Mouse (Mus musculus): ENCODE data around the gene Pias4.
A peak's percentile ranks its signal among the peaks of the same experiment; 100 is the strongest.
"Not testable (repeated sequence)": the region's sequence is repeated elsewhere in the genome, so short reads cannot be mapped to it uniquely, and the experiment has no call there.

The Pias4 gene

DNA sequence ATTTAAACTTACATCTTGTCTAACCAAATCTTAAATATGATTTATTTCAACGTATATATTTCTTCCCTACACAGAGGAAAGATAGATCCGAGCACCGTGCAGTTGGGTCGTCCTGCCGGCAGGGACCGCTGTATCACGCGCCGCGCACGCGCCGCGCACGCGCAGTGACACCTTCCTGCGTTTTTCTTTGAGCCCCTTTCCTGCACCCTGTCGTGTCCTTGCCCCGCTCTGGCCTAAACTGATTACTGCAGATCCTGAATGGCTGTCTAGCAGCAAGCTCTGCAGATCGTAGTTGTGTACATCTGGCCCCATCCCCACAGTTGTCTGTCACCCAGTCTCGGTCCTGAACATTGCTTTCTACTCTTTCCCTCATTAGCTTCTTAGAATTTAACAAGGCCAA, 5.4 kb upstream of the Pias4 start:
- DNase-seq (ENCODE audit: low read depth, low spot score), result peak; percentile 76

DNA sequence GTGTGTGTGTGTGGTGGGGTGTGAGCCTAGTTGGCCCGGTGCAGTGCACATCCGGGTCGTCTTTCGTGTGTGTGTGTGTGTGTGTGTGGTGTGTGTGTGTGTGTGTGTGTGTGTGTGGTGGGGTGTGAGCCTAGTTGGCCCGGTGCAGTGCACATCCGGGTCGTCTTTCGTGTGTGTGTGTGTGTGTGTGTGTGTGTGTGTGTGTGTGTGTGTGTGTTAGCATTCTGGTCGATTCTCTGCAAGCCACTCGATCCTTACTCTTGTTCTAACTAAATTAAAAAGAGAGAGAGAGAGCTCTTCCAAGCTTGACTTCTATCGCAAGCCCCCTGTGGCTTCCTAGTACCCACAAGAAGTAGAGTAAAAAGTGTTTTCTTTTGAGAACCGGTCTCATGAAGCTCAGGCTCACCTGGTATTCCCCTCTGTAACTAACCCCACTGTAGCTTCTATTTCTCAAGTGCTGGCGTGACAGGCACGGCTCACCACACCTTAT, 1.7 kb upstream of the Pias4 start:
- DNase-seq (ENCODE audit: low read depth, low spot score), result not testable (repeated sequence)

DNA sequence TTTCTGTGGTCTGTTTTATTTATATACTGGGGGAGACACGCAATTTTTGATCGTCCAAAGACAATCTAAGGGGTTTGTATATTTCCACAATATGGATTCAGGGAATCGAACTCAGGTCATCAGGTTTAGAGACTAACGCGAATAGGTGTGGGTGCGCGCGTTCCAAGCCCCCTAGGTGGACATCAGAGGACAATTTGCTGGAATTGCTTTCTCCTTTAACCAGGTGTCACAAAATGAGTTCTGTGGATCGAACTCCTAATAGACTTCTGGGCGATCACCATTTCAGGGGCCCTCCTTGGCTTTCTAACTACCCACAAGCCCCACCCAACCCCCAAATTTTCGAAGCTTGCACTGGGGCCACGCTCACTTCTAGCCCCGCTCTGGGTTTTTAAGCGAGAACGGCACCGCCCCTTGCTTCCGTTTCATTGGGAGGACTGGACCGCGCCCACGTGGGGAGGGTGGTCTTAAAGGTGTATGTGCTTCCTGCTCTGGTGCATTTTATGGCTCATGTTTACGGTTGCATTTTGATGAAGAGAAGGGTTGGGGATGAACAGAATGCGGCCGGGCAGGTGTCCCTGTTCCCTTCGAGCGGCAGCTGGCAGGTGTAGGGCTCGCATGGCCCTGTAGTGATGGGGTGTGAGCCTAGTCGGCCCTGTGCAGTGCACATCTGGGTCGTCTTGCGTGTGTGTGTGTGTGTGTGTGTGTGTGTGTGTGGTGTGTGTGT, 960 bp upstream of the Pias4 start:
- peak; percentile 70 for DNase-seq (ENCODE audit: low read depth, low spot score)

DNA sequence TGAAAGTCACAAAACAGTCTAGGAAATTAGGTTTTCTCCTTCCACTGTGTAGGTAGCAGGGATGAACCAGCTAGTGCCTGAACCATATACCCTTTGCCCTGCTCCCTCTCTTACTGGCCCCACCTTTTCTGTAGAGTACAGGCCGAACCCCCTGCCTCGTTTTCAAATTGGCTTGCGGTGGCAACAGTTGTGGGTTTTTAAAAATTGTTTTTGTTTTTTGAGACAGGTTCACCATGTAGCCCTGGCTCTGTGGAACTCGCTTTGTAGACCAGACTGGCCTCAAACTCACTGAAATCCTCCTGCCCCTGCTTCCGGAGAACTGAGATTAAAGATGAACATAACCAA, 336 bp upstream of the Pias4 start:
- no peak for DNase-seq (ENCODE audit: low read depth, low spot score)

DNA sequence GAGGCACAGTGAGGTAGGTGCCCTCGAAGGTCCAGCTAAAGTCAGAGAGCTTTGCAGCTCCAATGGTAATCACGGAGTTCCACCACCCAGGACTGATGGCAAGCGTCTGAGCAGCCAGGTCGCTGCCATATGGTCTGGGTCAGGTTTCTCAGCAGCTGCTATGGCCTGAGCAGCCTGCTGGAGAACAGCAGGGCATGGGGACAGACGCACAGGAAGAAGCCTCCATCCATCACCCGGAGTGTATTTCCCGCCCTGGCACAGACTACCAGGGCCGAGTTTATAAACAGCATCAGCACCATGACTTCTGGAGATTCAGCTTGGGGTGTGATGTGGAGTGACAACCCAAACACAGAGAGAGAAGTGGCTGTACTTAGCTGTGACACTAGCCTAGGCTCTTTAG, 2.6 kb downstream of the Pias4 start:
- DNase-seq (ENCODE audit: low read depth, low spot score), result no peak

DNA sequence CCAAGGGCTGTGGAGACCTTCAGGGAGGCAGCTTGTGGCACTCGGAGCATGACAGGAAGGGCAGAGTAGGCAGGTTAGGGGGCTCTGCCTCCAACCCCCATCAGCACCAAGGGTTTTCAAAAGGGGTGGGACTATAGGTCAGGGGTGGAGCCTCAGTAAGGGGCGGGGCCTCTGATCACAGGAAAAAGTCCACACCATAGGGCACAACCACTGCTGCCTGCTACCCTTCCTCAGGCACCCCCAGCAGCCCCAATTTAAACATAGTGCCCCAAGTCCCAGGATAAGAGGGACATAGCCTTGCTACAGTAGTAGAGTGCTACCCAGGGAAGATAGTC, 5.4 kb downstream of the Pias4 start:
- no peak for DNase-seq (ENCODE audit: low read depth, low spot score)

DNA sequence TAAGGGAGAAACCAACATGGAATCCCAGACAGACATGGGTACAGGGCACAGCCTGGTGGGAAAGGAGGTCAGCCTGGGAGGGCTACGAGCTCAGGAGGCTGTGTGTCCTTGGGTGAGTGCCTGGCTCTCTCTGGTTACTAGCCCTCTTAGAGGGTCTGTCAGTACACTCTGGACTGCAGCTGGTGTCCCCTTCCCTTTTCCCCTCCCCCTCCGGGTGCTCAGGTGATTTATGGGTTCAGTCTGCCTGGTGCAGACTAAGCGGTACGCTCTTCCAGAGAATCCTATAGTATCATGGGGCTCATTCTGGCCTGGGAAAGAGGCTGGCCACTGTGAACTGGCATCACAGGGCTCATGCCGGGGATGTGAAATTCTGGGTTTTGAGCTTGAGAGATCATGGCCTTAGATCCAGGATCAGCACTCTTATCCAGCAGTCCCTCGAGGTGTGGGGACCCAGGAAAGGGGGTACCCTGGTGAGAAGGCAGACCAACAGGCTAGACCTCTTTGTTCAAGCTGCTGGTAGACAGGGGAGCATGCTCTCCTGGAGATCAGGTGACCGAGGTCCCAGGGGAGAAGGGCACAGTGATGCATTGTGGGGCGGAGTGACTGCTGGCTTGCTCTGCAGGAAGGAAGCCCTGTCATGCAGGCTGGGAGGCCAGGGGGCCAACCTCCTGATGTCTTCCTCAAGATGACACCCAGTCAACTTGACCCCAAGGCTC, 6.0 kb downstream of the Pias4 start:
- no peak for DNase-seq (ENCODE audit: low read depth, low spot score)

DNA sequence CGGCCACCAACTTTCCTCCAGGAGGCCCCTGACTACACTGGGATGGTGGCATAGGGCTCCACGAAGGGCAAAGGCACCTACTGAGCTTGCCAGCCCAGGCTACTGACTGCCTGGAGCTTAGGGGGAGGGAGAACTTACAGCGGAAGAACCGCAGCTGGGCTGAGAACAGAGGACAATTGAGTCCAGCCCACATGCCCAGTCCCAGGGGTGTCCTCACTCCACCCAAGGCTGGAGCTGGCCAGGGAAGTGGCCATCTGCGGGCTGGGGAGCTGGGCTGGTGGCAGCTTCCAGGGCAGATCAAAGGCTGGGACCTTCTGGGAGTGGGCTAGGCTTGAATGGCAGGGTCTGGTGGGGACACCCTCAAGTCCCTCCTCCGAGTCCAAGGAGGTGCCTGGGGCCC, 13.0 kb downstream of the Pias4 start:
- no peak for DNase-seq (ENCODE audit: low read depth, low spot score)

DNA sequence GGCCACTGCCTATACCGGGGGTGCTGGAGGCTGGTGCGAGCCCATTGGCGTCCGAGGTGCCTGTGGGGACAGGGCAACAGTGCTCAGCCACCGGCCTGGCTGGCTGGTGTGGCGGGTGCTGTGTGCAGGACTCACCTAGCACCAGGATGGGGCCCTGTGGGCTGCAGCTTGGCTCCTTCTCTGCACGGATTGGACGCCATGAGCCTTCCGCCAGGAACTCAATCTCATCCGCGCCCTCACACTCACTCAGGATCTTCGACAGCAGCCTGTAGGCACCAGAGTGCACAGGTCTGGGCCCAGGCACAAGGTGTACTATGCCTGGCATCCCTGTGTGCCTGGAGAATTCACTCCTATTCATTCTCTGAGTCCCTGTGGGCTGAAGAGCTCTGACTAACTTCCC, 13.4 kb downstream of the Pias4 start:
- no peak for DNase-seq (ENCODE audit: low read depth, low spot score)

DNA sequence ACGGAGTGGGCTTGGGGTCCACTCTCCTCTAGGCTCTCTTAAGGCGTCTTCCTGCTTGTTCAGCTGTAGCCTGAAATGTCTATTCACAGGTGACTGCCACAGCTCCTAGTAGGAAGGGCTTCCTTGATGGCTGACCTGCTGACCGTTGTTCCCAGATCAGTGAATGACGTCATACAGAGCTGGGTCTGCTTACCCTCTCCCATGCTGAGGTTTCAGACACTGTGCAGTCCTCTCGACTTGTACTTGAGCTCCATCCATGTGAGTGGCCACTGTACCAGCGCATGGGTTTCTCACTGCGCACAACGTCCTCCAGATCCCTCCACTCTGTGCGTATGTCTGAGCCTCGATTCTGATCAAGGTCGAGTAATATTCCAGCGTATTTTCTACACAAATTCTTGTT, 15.1 kb downstream of the Pias4 start:
- no peak for DNase-seq (ENCODE audit: low read depth, low spot score)

DNA sequence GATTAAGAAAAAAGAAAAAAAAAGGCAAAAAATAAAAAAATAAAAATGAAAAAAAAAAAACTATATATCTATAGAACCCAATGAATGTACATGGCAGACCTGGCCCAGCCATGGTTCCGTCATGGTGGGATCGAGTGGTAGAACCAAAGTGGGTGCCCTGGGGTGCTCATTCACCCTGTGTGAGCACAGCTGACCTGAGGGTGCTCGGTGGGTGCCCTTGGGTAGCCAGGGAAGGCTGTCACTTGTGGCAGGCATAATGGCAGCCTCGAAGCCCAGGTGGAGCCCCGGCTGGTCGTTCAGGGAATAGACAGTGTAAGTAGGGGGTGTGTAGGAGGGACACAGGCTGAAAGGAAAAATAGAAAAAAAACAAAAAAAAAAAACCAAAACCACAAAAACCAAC, 16.5 kb downstream of the Pias4 start:
- DNase-seq (ENCODE audit: low read depth, low spot score), result no peak

DNA sequence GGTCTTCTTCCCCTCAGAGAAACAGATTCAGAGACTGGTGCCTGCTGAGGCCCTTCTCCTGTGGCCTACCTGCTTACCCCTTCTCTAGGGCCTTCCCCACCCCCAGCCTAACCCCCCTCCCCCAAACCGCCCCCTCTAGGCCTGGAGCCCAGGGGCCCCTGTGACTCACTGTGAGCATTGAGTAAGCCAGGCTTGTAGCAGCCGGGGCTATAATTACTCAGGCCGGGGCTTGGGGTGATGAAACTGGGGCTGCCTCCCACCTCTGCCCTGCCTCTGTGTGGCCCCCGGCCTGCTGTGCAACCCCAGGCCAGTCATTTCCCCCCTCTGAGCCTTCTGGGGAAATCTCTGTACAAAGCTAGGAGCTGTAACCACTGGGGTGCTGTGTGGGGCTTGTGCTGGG, 21.4 kb downstream of the Pias4 start:
- no peak for DNase-seq (ENCODE audit: low read depth, low spot score)

DNA sequence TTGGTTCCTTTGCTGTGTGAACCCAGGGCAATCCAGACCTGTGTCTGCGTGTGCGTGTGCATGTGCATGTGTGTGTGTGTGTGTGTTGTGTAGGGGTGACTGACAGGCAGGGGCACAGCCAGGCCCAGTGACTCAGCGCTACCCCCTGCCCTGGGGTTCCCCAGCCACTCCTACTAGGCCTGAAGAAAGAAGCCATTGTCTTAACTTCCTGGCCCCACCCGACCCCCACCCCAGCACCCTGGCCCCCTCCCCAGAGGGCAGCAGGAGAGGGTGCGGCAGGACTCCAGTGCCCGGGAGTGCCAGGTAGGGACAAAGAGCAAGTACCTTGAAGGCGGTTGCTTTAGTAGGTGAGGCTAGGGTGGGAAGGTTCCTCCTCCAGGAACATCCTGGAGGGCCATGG, 21.9 kb downstream of the Pias4 start:
- no peak for DNase-seq (ENCODE audit: low read depth, low spot score)

DNA sequence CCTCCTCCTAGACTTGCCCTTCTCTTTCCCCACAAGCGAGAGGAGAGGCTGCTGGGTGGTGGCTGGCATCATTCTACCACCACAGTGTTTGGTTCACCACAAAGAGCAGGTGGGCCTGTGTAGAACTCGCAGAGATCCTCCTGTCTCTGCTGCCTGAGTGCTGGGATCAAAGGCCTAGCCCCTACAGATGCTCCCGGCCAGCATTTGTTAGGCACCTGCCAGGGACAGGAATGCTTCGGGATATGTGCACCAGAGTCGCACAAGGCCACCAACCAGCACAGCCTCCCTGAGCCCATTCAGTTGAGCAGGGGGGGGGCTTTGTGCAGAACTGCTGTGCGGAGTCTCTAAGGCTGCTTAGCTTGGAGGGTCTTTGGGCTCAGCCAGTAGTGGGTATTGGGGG, 22.4 kb downstream of the Pias4 start:
- no peak for DNase-seq (ENCODE audit: low read depth, low spot score)

DNA sequence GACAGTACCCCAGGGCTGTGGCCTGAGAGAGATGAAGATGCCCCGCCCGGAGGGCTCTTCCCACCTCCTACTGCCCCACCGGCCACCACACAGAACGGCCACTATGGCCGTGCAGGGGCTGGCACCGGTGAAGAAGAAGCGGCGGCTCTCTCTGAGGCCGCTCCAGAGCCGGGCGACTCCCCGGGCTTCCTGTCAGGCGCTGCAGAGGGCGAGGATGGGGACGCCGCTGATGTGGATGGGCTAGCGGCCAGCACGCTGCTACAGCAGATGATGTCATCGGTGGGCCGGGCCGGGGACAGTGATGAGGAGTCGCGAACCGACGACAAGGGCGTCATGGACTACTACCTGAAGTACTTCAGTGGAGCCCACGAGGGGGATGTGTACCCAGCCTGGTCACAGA, 23.1 kb downstream of the Pias4 start:
- no peak for DNase-seq (ENCODE audit: low read depth, low spot score)

DNA sequence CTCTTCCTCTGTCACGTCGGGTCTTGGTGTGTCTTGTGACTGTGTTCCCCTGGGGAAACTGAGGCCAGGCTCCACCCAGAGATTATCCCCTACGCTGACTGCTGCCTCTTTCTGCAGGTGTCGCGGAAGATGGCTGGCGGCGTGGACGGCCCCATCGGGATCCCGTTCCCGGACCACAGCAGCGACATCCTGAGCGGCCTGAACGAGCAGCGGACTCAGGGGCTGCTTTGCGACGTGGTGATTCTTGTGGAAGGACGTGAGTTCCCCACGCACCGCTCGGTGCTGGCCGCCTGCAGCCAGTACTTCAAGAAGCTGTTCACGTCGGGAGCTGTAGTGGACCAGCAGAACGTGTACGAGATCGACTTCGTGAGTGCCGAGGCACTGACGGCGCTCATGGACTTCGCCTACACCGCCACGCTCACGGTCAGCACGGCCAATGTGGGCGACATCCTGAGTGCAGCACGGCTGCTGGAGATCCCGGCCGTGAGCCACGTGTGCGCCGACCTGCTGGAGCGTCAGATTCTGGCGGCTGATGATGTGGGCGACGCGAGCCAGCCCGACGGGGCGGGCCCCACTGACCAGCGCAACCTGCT, 23.8 kb downstream of the Pias4 start:
- no peak for DNase-seq (ENCODE audit: low read depth, low spot score)

DNA sequence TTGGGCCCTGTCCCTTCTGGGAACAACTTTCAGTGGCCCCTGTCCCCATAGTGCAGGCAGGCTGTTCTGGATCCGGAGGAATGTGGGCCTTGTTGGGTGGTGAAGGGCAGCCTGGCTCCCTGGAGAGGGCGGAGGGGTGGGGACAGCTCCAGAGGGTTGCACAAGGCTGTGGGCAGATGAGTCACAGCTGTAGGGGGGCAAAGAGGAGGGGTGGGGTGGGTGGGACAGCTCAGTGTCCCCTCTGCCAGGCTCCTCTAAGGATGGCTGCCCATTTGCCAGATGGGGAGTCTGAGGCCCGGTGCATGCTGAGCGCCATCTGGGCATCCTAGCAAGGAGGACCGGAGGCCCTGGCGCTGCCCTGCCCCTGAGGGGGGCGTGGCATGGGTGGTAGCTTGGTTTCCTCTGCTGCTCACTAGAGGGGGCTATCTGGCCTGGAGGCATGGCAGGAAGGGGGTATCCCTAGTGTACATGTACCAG, 24.5 kb downstream of the Pias4 start:
- DNase-seq (ENCODE audit: low read depth, low spot score), result no peak

DNA sequence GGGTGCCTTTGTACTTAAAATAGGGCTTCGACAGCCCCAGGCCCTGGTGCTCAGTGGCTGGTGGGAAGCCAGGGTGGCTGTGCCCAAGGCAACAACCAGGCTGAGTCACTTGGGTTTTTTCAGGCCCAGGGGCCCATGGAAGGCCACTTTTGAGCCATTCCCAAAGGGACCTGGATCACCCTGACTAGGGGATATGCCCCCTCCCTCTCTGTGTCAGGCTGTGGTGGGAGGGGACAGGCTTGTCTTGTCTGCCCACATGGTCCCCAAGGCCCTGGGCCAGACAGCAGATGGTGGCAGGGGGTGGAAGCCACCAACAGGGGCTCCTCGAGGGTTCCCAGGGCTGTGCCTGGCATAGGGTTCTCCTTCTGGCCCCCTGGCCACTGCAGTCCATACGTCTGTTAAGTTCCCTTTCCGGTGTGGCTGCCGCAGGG, 25.2 kb downstream of the Pias4 start:
- no peak for DNase-seq (ENCODE audit: low read depth, low spot score)

DNA sequence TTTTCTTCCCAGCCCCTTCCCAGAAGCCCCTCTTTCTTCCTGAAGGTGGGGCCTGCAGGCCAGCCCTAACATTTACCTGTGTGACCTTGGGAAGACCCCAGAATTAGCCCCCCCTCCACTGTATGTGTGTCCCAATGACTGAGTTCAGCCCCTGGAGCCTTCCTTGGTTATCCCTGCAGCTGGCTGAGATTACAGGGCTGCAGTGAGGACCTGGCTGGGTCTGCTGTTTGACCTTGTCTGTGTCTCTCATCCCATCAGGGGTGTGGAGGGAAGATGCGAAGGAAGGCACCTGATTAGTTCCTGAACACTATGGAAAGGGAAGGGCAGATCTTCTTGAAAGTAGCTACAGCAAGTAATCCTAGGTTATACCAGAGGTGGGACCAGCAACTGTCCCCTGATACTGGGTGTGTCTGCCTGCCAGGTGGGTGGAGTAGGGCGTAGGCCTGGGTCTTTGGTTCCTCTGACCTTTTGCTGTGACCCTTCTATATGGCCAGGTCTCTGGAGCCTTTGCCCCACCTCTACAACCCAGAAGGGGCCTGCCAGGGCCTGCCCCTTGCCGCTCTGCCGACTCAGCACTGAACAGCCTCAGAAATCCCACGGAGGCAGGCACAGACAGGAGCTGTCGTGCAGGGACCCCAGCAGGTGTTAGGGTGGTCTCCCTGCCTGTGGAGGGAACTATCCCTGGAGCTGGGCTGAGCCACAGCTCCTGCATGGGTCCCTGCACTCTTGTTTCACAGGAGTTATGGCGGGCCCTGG, 26.1 kb downstream of the Pias4 start:
- DNase-seq (ENCODE audit: low read depth, low spot score), result no peak

DNA sequence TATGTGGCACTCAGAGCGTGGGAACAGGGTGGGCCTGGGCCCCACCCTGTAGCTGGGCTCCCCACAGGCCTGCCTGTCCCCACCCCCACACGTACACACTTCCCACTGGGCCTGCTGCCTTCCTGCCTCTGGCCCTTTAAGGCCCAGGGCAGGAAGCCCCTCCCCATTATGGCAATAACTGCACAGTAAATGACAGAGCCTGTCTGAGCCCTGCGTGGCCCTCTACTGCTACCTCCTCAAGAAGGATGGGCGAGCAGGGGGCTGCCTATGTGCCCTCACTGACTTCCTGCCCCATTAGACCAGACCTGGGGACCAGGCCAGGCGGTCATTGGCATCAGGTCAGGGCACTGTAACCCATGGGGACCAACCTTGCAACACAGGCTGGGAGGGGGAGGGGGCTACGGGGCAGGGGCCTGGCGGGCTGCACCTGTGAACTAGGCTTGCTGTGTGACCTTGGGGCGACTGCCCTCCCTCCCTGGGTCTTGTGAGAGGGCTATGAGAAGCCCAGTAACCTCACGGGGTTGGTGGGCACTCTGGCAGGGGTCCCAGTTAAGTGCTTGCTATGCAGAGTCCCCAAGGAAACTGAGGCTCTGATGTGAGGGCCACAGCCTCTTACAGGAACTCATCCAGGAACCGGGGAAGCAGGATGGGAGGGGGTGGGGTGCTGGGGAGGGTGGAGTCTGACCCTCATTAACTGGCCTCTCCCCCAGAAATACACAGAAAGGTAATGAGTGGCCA, 26.8 kb downstream of the Pias4 start:
- DNase-seq (ENCODE audit: low read depth, low spot score), result no peak

DNA sequence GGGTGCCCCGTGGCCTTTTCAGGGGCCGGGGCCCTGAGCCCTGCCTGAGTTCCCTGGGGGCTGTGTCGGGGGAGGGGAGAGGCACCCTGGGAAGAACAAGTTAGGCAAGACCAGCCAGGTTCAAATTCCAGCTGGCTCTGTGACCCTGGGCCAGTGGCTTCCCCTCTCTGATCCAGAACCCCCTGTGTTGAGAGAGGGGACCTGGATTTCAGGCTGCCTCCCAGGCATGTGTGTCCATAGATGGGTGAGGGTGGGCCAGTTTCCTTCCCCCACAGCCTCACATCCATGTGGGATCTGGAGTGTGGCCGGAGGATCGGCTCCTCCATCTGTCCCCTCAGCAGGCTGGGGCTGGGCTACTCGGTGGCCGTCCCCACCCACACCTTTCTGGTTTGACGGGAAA, 27.7 kb downstream of the Pias4 start:
- no peak for DNase-seq (ENCODE audit: low read depth, low spot score)

DNA sequence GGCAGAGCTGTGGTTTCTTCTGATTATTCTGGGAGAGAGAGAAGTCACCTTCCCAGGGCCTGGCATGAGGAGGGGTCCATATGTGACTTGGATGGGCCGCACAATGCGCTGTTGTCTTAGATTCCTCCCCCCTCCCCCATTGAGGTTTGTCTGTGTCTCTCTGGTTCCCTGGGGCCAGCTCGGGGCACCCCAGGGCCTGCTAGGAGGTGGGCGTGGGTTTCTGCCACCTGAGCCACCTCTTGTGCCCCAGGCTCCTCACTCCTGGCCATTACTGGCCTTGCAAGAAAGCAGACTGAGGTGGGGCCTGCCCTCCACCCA, 28.2 kb downstream of the Pias4 start:
- no peak for DNase-seq (ENCODE audit: low read depth, low spot score)
